17 mouse cellular contexts compared by ENCODE assay signal in the genomic region with DNA sequence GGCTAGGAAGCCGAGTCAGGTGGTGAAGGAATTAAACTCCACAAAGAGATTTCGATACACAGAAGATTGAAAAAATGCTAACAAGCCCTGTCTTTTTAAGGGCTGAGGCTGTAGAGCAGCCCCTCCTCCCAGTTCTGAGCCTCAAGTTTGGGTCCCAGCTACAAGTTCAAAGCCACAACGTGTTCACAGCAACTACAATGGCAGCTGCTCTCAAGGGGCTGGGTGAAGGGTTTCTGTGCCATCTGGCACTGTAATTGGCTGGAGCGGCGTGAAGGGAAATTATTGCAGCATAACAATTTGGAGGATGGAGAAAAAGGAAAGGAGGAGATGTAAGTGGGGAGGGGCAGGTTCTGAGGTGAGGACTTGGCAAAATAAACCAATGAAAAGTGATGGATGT.
DNase-seq lines count a peak whose midpoint lies in the region; ATAC-seq and TF ChIP-seq lines count a peak whose summit lies in the region.
"Had no signal": no experiment of that assay in that cellular context is flagged by ENCODE, and none has a peak within 500 bp of the region (broad histone marks: within the 10 kb centered on the region; RNA-seq: fewer than 3 reads in every experiment).

No protein-coding gene starts in this region.

- H3K27ac ChIP-seq in forebrain, embryonic 10.5 days = peak overlapping the region; percentile 88
- H3K27ac ChIP-seq in forebrain, postnatal 0 days (ENCODE audit: low read depth, low read length) = no peak overlapping the region
- peak overlapping the region; percentile 72 for H3K27ac ChIP-seq in midbrain, embryonic 14.5 days (replicated peaks; ENCODE audit: low read depth, low read length)
- H3K27ac ChIP-seq: embryonic facial prominence, embryonic 10.5 days; liver, embryonic 14.5 days had no signal

- intact Hi-C loops in gastrocnemius, postnatal 14 days (cut with DNase I; ENCODE audit: low total_unique reads) = no loop called here

- DNase-seq in forebrain, embryonic 10.5 days (ENCODE audit: extremely low spot score, low spot score) = peak; percentile 29
- no peak for DNase-seq in forebrain, postnatal 0 days
- DNase-seq in retina, postnatal 1 day = peak; percentile 61
- DNase-seq in retina, embryonic 14.5 days (ENCODE audit: low spot score) = no peak
- peak; percentile 70 for DNase-seq in midbrain, embryonic 14.5 days
- DNase-seq in gastrocnemius, postnatal 14 days = no peak
- DNase-seq in liver = no peak
- no peak for DNase-seq in adipocyte (ENCODE audit: low spot score)
- DNase-seq: adrenal gland, adult 2 months; cerebellum, postnatal 25 days; heart, postnatal 4 days; thymus, postnatal 25 days had no signal

- ATAC-seq in forebrain, postnatal 0 days = no peak
- ATAC-seq in midbrain, embryonic 14.5 days (ENCODE audit: low FRiP score, low TSS enrichment) = peak; percentile 56; the same call in 1 of the 2 replicates
- ATAC-seq: intestine, embryonic 16.5 days had no signal

- H3K27me3 ChIP-seq in forebrain, embryonic 10.5 days (ENCODE audit: poor library complexity, severe bottlenecking) = peaks cover 82% of the 10 kb centered on the region
- no peaks in the 10 kb centered on the region for H3K27me3 ChIP-seq in forebrain, postnatal 0 days (ENCODE audit: insufficient read depth, low read length)
- peaks cover 5% of the 10 kb centered on the region; the same call in 1 of the 2 replicates for H3K27me3 ChIP-seq in midbrain, embryonic 14.5 days (ENCODE audit: control insufficient read depth, insufficient read depth, low read length)
- H3K27me3 ChIP-seq: CH12.LX had no signal

- H3K36me3 ChIP-seq in forebrain, embryonic 10.5 days (replicated peaks) = no peaks in the 10 kb centered on the region
- H3K36me3 ChIP-seq in forebrain, postnatal 0 days (ENCODE audit: insufficient read depth) = no peaks in the 10 kb centered on the region
- no peaks in the 10 kb centered on the region for H3K36me3 ChIP-seq in midbrain, embryonic 14.5 days (ENCODE audit: control insufficient read depth, insufficient read depth, low read length)
- H3K36me3 ChIP-seq: embryonic facial prominence, embryonic 10.5 days had no signal

- H3K4me2 ChIP-seq in forebrain, postnatal 0 days (ENCODE audit: low read depth) = no peak overlapping the region
- H3K4me2 ChIP-seq in midbrain, embryonic 14.5 days (ENCODE audit: low read length) = no peak overlapping the region; the same call in 1 of the 2 replicates

- peaks cover 37% of the 10 kb centered on the region for H3K4me1 ChIP-seq in forebrain, embryonic 10.5 days
- no peaks in the 10 kb centered on the region; the same call in 1 of the 2 replicates for H3K4me1 ChIP-seq in forebrain, postnatal 0 days (ENCODE audit: insufficient read depth)
- peaks cover 21% of the 10 kb centered on the region; the same call in 1 of the 2 replicates for H3K4me1 ChIP-seq in midbrain, embryonic 14.5 days (ENCODE audit: control insufficient read depth, insufficient read depth, low read length)

- 66% methylated on average over 5 of the region's 5 CpGs for WGBS in forebrain, embryonic 10.5 days
- 14% methylated on average over 5 of the region's 5 CpGs for WGBS in forebrain, postnatal 0 days
- WGBS in midbrain, embryonic 14.5 days = 30% methylated on average over 5 of the region's 5 CpGs

- no peaks in the 10 kb centered on the region for H3K9me3 ChIP-seq in forebrain, embryonic 10.5 days
- H3K9me3 ChIP-seq in forebrain, postnatal 0 days (ENCODE audit: low read length) = no peaks in the 10 kb centered on the region
- no peaks in the 10 kb centered on the region for H3K9me3 ChIP-seq in midbrain, embryonic 14.5 days (ENCODE audit: control insufficient read depth, low read length)
- H3K9me3 ChIP-seq: embryonic facial prominence, embryonic 10.5 days had no signal

- H3K9ac ChIP-seq in forebrain, postnatal 0 days = no peak overlapping the region
- no peak overlapping the region for H3K9ac ChIP-seq in midbrain, embryonic 14.5 days (replicated peaks; ENCODE audit: low read length)
- H3K9ac ChIP-seq: liver, embryonic 14.5 days had no signal

- H3K4me3 ChIP-seq in forebrain, embryonic 10.5 days = peak overlapping the region; percentile 34; the same call in 1 of the 2 replicates
- H3K4me3 ChIP-seq in forebrain, postnatal 0 days (ENCODE audit: low read depth, low read length) = no peak overlapping the region
- H3K4me3 ChIP-seq in midbrain, embryonic 14.5 days (replicated peaks; ENCODE audit: low read depth, low read length) = no peak overlapping the region
- H3K4me3 ChIP-seq: myocyte had no signal

- no peak for TF ChIP-seq CTCF in forebrain, postnatal 0 days (IDR thresholded peaks at IDR 0.05; ENCODE audit: low read depth)

Comparison
In these comparisons a context has a peak if more than half of its experiments do, and no peak if none do; other contexts are left out.
1. DNase-seq: peak in forebrain, embryonic 10.5 days (single experiment), retina, postnatal 1 day (single experiment) and midbrain, embryonic 14.5 days (single experiment); none in forebrain, postnatal 0 days (single experiment), retina, embryonic 14.5 days (single experiment), gastrocnemius, postnatal 14 days (single experiment), liver (single experiment) and adipocyte (single experiment).